Mouse (Mus musculus): Measurements from ENCODE around the gene Rars2.

Gene Rars2

DNA sequence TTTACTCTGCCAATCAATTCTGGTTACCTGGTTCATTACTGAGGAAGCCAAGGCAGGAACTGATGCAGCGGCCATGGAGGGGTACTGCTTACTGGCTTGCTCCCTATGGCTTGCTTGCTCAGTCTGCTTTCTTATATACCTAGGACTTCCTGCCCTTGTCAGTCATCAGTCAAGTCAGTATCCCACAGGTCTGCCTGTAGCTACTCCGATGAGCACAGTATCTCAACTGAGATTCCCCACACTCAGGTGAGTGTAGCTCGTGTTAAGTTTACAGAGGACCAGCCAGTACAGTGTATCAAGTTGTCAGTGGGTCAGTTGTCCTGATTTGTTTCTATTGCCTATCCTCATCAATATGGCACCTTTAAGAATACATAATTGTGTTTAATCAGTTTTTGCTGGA is 26.0 kb downstream of the Rars2 start:
- DNase-seq (ENCODE audit: low spot score in 2 of 2), result no peak

DNA sequence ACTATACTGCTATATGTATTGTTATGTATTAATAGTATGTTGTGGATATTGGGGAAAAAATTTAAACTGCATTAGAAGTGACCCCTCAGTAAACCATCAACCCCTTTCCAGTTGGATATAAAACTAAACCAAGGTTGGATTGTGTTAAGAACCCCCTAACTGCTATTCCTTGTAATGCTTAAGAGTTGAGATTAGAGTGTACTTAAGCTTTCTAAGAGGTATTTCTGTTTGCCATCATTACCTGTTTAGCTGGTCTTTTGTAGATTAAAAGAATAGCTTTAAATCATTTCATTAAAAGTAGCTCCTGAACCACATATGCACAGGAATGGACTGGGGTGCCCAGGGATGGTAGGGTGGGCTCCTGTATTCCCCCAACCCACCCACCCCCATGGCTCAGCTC is 30.0 kb downstream of the Rars2 start:
- DNase-seq (ENCODE audit: low spot score in 2 of 2), result no peak

DNA sequence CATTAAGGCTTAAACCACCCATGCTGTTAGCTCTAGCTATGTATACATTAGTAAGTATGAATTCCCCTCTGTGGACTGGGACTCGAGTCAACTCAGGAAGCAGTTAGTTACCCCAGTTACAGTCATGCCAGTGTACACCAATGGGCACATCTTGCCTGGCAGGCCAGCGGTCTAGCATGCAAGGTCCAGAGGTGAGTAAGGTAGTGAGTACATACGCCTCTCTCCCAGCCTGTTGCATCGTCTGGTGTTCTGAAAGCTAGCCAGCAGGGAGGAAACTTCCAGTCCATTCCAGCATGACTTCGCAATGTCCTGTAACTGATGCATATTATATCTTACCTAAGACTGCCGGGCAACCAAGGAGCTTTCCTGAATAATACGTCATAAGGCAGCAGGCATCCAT is 38.4 kb downstream of the Rars2 start:
- no peak for DNase-seq (ENCODE audit: low spot score in 2 of 2)

DNA sequence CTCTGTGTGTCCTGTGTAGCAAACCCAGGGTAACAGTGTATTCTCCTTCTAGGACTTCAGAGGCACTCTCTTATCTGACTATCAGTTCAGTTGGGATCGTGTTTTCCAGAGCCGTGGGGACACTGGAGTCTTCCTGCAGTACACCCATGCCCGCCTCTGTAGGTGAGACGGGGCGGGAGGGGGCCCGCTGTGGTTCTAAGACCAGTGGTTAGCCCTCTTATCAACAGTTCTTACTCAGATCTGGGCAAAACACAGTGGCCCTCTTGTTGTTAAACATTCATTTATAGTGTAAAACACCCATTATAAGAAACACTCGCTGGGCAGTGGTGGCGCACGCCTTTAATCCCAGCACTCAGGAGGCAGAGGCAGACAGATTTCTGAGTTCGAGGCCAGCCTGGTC is 41.3 kb downstream of the Rars2 start:
- DNase-seq (ENCODE audit: low spot score in 2 of 2), result no peak

DNA sequence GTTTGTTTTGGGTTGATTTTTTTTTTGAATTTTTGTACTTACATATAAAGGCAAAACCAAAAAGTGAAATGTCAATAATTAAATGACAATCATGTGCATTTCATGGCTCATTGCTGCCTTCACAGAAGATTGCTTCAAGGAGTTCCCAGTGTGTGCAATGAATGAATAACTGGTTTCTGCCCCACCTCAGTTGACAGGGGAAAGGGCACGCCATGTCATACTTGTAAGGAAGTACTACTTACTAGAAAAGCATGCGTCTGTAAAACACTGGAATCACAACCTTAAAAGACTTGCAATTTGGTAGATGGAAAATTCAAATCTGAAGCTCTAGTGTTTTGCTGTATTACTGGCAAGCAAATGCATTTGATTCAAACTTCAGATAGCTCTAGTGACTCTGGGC is 44.3 kb downstream of the Rars2 start:
- no peak for DNase-seq (ENCODE audit: low spot score in 2 of 2)

DNA sequence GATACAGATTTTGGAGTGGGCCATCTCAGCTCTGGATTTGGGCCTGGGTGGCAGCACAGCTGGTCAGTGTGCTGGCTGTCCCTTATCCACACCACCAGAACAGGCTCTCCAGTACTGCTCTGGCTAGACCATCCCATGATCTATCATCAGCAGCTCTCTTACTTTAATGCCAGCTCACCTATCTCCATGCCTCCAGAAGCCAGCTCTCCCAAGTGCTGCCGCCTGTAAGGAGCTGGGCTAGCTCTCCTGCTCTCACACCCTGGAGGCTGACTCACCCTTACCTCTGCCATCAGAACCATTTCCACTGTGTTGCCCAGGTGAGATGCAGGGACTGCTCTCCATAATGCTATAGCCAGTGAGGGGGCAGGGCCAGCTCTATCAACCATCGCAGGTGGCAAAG is 46.8 kb downstream of the Rars2 start:
- DNase-seq (ENCODE audit: low spot score in 2 of 2), result no peak

DNA sequence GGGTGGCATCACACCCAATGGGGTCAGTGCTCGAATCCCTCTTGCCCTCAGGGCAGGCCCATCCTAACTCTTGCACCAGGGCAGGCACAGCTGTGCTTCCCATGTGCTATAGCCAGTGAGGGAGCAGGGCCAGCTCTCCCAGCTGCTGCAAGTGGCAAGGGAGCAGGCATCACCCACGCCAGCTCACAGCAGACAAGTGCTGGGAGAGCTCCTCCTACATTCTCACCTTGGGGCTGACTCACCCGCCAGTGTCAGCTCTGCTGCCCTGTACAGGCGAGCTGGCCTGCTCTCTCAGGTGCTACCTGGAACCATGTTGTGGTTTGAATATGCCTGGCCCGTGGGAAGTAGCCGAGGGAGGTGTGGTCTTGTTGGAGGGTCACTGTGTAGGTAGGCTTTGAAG is 47.2 kb downstream of the Rars2 start:
- DNase-seq (ENCODE audit: low spot score in 2 of 2), result no peak

DNA sequence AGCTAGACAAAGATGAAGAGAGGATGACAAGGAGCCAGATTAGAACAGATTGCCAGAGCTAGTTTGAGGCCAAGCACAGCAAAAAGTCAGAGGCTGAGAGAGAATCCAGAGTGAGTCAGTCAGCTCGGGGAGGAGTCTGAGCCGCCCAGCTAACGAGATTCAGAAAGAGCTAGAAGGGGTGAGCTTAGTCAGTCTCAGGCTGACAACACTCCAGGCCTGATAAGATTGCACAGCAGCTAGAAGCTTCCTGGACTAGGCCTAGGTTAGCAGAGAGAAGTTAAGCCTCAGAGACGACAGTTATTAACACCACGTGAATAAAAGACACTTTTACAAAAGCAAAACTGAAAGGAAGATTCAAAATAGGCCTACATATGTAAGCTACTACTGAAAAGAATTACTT is 53.2 kb downstream of the Rars2 start:
- no peak for DNase-seq (ENCODE audit: low spot score in 2 of 2)

DNA sequence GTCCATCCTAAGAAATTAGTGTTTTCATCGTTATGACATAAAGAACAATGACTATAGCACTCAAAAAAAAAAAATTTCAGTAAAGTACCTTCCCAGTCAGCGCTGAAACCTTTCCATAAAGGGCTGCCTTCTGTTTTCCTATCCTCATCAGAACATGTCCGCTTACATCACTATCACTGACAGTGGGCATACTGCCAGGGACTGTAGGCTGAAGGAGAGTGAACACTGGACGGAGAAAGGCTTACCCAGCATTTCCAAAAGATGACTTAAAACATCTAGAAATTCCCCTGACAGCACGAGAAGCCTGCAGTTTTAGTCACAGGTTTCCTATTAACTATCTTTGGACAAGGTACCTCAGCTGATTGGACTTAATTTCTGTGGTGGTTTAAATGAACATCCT is 59.0 kb downstream of the Rars2 start:
- DNase-seq (ENCODE audit: low spot score in 2 of 2), result no peak

DNA sequence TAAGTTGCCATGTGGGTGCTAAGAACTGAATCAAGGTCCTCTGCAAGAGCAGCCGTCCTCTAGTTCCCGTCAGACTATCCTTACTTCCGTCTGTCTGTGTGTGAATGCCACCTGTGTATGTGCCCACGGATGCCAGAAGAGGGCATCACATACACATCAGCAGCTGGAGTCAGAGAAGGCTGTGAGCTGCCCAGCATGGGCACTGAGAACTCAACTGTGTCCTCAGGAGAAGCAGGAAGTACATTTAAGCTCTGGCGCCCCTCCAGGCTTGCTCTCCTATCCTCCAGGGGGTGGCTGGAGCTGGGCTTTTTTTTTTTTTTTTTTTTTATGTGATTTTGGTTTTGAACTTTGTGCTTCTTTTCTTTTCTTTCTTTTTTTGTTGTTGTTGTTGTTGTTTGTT is 65.8 kb downstream of the Rars2 start:
- no peak for DNase-seq (ENCODE audit: low spot score in 2 of 2)

DNA sequence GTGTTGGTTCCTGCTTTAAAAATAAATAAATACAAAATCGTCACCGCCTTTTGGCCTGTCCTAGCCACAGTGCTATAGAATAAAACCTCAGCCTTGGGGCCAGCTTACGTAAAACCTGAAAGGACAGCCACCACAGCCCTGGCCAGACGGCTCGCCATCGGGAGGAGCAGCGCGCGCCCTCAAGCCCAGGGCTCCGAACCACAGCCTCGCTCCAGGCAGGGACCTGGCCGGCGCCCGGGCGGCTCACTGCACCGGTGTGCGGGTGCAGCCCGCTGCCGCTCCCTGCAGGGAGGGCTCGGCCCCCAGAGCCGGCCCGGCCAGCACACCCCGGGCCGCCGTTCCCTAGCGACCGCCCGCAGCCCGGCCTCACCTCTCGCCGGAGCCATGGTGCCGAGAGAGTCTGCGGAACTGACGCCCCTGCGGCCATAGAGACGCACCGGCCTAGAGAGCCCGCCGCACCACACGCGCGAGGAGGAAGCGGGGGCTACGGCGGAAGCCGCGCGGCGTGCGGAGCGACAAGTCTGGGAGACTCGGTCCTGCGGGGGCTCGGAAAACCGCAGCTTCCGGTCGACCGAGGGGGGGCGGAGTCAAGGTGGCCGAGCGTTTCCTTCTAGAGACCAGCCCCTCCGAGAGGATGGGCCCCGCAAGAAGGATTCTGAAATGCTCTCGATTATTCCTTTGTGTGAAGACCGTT is 72.3 kb downstream of the Rars2 start, which contains the start of gene Slc35a1:
Gene Slc35a1 (minus strand): TSS at position 565 of the 694 bp plus-strand sequence.
- peak; percentile 86 to 94 for DNase-seq (ENCODE audit: low spot score in 2 of 2)

DNA sequence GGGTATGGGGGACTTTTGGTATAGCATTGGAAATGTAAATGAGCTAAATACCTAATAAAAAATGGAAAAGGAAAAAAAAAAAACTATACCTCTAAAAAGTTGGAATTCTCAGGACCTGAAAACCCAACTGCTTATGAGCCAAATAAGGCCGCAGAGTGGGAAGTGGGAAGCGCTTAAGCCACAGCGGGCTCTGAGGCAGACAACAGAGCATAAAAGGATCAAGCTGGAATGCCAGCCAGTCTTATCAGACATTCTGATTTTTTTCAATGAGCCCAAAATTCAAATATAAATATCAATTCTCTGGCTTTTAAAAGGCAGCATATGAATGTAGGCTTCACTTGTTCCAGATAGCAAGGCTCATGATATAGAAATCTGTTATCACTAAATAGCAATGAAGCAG is 73.3 kb downstream of the Rars2 start:
- no peak for DNase-seq (ENCODE audit: low spot score in 2 of 2)

DNA sequence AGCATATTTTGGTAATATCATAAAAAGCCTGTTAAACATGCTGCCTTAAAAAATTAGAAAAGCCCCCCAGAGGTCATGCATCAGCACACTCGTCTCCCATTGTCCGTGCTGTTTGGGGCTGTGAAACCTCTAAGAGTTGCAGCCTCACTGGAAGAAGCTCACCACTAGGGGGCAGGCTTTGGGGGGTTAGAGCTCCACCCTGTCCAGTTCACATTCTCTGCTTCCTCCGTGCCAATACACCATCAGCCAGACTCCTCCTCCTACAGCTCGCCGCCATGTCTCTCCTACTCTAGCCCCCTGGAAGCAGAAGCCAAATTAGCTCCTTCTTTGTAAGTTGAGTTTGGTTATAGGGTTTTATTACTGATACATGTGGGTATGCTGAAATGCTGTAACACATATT is 86.8 kb downstream of the Rars2 start:
- DNase-seq (ENCODE audit: low spot score in 2 of 2), result peak in 1 of 2 experiments; percentile 56

DNA sequence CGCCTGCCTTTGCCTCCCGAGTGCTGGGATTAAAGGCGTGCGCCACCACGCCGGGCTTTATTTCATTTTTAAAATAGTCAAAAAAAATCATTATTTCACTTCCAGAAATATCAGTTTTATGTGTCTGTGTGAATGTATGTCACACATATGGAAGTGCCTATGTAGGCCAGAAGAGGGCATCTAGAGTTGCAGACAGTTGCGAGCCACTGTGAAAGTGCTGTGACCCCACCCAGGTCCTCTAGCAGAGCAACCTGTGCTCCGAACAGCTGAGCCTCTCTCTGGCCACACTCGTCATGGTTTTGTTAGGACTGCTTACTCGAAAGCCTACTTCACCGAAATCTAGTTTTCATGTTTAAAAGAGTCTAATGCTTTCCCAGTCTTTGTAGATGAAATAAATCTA is 87.5 kb downstream of the Rars2 start:
- no peak for DNase-seq (ENCODE audit: low spot score in 2 of 2)

DNA sequence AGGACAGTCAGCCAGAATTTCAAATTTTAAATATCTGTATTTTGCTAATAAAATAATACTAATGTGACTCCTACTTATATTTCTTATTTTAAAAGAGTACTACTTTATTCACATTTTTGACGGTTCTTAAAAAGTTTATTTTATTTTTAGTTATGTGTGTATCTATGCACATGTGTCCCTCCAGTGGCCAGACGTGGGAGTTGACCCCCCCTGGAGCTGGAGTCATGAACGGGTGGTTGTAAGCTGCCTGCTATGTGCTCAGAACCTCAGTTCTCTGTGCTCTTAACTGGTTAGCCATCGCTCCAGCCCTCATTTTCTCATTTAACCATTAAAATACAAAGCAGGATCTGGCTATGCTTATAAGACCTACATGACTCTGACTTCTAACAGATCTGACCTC is 88.3 kb downstream of the Rars2 start:
- no peak for DNase-seq (ENCODE audit: low spot score in 2 of 2)

DNA sequence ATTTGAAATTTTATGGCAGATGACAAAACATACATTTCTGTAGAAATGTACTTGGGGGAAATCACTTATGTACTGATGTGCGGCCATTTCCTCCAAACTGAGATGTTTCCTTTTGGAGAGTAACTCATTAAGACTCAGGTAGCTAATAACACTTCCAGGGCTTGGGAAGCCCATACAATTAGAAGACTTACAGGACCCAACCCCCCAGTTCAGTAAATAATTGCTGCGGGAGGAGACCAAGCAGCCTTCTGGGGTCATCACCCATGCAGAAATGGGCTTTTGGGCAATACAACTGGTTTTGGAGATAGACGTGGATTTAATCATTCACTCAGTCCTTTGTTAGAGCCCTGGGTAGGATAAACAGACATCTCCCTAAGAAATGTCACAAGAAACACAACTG is 92.5 kb downstream of the Rars2 start:
- no peak for DNase-seq (ENCODE audit: low spot score in 2 of 2)

DNA sequence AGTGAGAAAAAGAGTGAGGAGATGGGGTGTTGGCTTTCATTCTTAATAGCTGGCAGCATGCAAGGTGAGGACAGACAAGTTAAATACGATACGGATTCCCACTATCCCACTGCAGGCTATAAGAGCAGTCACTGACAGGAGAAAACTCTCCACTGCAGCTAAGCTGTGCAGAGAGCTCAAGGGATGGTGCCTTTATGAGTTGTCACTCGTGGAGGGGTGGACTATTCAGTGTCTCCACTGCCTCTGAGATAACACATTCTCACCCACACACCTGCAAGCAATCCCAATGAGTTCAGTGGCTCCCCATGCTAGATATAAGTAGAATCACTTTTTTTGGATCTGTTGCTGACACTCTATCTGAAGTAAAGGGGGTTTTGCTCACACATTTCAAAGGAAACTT is 93.4 kb downstream of the Rars2 start:
- no peak for DNase-seq (ENCODE audit: low spot score in 2 of 2)

Data from cerebellum, postnatal 4 days (tissue).